Mouse (Mus musculus): ENCODE results near the gene Il12b. TPM values are rescaled to one million over a fixed set of nuclear protein-coding genes. Genes with fewer than 3 reads are reported as not detected.
A peak's percentile ranks its signal among the peaks of the same experiment; 100 is the strongest.

The Il12b gene
- total and polyA plus RNA-seq, 3 experiments, result not detected

GRCm38 (mm10) chr11:44414605-44415004 lies 14.7 kb downstream of the Il12b start:
- TF ChIP-seq USF2 (IDR thresholded peaks at IDR 0.05; ENCODE audit: borderline replicate concordance in 1 of 2, insufficient read depth in 1 of 2, low read depth in 1 of 2, low read length in 2 of 2) (no peak), ZC3H11A (IDR thresholded peaks at IDR 0.05; ENCODE audit: low read depth, low read length) (no peak), TCF12 (IDR thresholded peaks at IDR 0.05; ENCODE audit: low read depth, low read length) (no peak), RCOR1 (IDR thresholded peaks at IDR 0.05; ENCODE audit: low read depth, low read length) (no peak), GABPA (IDR thresholded peaks at IDR 0.05; ENCODE audit: low read depth, low read length) (no peak), MAFK (IDR thresholded peaks at IDR 0.05; ENCODE audit: borderline replicate concordance, low read depth, low read length) (no peak), SMC3 (IDR thresholded peaks at IDR 0.05; ENCODE audit: low read depth, low read length) (no peak), SIN3A (IDR thresholded peaks at IDR 0.05; ENCODE audit: low read length) (no peak), ZKSCAN1 (IDR thresholded peaks at IDR 0.05; ENCODE audit: low read depth, low read length) (no peak)
- H3K27ac ChIP-seq (ENCODE audit: control insufficient read depth, low read depth, low read length), result no peak overlapping the region

GRCm38 (mm10) chr11:44417403-44417802 lies 17.5 kb downstream of the Il12b start:
- Histone ChIP-seq H3K4me3 (ENCODE audit: control insufficient read depth in 1 of 2, insufficient read depth in 1 of 2, low read depth in 2 of 2, low read length in 2 of 2) (no peak overlapping the region), H3K36me3 (ENCODE audit: control insufficient read depth in 1 of 2, insufficient read depth in 2 of 2, low read length in 2 of 2) (no peaks in the 10 kb centered on the region), H3K27ac (ENCODE audit: control insufficient read depth, low read depth, low read length) (no peak overlapping the region), H3K27me3 (ENCODE audit: control insufficient read depth in 1 of 2, insufficient read depth in 2 of 2, low read length in 2 of 2) (no peaks in the 10 kb centered on the region; a peak in 1 of 4 replicates), H3K9ac (ENCODE audit: control insufficient read depth, low read depth, low read length, poor library complexity, severe bottlenecking) (no peak overlapping the region), H3K4me1 (ENCODE audit: control insufficient read depth in 1 of 2, insufficient read depth in 2 of 2, low read length in 2 of 2) (no peaks in the 10 kb centered on the region), H3K9me3 (replicated peaks; ENCODE audit: insufficient read depth, low read length) (no peaks in the 10 kb centered on the region), H3K79me2 (ENCODE audit: control insufficient read depth, insufficient read depth, low read length, poor library complexity) (no peaks in the 10 kb centered on the region)
- TF ChIP-seq SIN3A (IDR thresholded peaks at IDR 0.05; ENCODE audit: low read length) (no peak), NELFE (IDR thresholded peaks at IDR 0.05; ENCODE audit: low read depth, low read length) (no peak), NRF1 (IDR thresholded peaks at IDR 0.05; ENCODE audit: insufficient read depth, low read depth, low read length, poor library complexity, severe bottlenecking) (no peak), TBP (IDR thresholded peaks at IDR 0.05; ENCODE audit: low read depth, low read length) (no peak), CTCF (IDR thresholded peaks at IDR 0.05 in 2 of 3, conservative IDR thresholded peaks at IDR 0.05 in 1 of 3; ENCODE audit: control insufficient read depth in 1 of 3, insufficient read depth in 1 of 3, low read depth in 2 of 3, low read length in 3 of 3, poor library complexity in 1 of 3, severe bottlenecking in 1 of 3) (no peak), USF1 (IDR thresholded peaks at IDR 0.05; ENCODE audit: low read depth, low read length) (no peak), EP300 (IDR thresholded peaks at IDR 0.05; ENCODE audit: low read depth in 1 of 2, low read length in 2 of 2) (no peak), POLR2AphosphoS5 (IDR thresholded peaks at IDR 0.05; ENCODE audit: borderline replicate concordance, low read depth, low read length) (no peak), RCOR1 (IDR thresholded peaks at IDR 0.05; ENCODE audit: low read depth, low read length) (no peak), RAD21 (IDR thresholded peaks at IDR 0.05; ENCODE audit: low read depth, low read length) (no peak), MAFK (IDR thresholded peaks at IDR 0.05; ENCODE audit: borderline replicate concordance, low read depth, low read length) (no peak), TCF12 (IDR thresholded peaks at IDR 0.05; ENCODE audit: low read depth, low read length) (no peak), SMC3 (IDR thresholded peaks at IDR 0.05; ENCODE audit: low read depth, low read length) (no peak), UBTF (IDR thresholded peaks at IDR 0.05; ENCODE audit: borderline replicate concordance, insufficient read depth, low read depth, low read length) (no peak), MYB (IDR thresholded peaks at IDR 0.05; ENCODE audit: low read depth, low read length) (no peak), TAL1 (IDR thresholded peaks at IDR 0.05; ENCODE audit: low read length) (no peak), CHD2 (IDR thresholded peaks at IDR 0.05; ENCODE audit: low read length) (no peak), MAX (IDR thresholded peaks at IDR 0.05; ENCODE audit: low read length) (no peak), ZNF384 (IDR thresholded peaks at IDR 0.05; ENCODE audit: low read depth, low read length) (no peak)
- peak; percentile 14 for DNase-seq (ENCODE audit: low read depth, low spot score)

More at GRCm38 (mm10) chr11:44414605-44415004, 14.7 kb downstream of the Il12b start:
- peaks cover 2 to 3% of the 10 kb centered on the region in 2 experiments; a peak in 3 of 4 replicates for H3K27me3 ChIP-seq (ENCODE audit: control insufficient read depth in 1 of 2, insufficient read depth in 2 of 2, low read length in 2 of 2)
- no peak overlapping the region for H3K9ac ChIP-seq (ENCODE audit: control insufficient read depth, low read depth, low read length, poor library complexity, severe bottlenecking)
- H3K79me2 ChIP-seq (ENCODE audit: control insufficient read depth, insufficient read depth, low read length, poor library complexity), result no peaks in the 10 kb centered on the region
- no peak for DNase-seq (ENCODE audit: low read depth, low spot score)
- peaks cover 0 to 8% of the 10 kb centered on the region in 2 experiments; a peak in 2 of 4 replicates for H3K4me1 ChIP-seq (ENCODE audit: control insufficient read depth in 1 of 2, insufficient read depth in 2 of 2, low read length in 2 of 2)
- no peak overlapping the region for H3K4me3 ChIP-seq (ENCODE audit: control insufficient read depth in 1 of 2, insufficient read depth in 1 of 2, low read depth in 2 of 2, low read length in 2 of 2)
- no peaks in the 10 kb centered on the region for H3K36me3 ChIP-seq (ENCODE audit: control insufficient read depth in 1 of 2, insufficient read depth in 2 of 2, low read length in 2 of 2)
- no peaks in the 10 kb centered on the region for H3K9me3 ChIP-seq (replicated peaks; ENCODE audit: insufficient read depth, low read length)

Measured in MEL (cell line).